Mouse (Mus musculus): ENCODE measurements around the gene Psd4. TPM values are rescaled to one million over a fixed set of nuclear protein-coding genes. Genes with fewer than 3 reads are reported as not detected.

The Psd4 gene
- polyA plus RNA-seq, 1 experiment: under 0.01 TPM

- no peak overlapping the region for H3ac ChIP-seq (ENCODE audit: control insufficient read depth, insufficient read length, low read depth)
- H3K4me3 ChIP-seq (ENCODE audit: insufficient read depth, poor library complexity, severe bottlenecking): no peak overlapping the region
- TF ChIP-seq MAX (IDR thresholded peaks at IDR 0.05) (no peak), FOSL1 (IDR thresholded peaks at IDR 0.05; ENCODE audit: insufficient read depth, low read length, poor library complexity, severe bottlenecking) (no peak), CEBPB (IDR thresholded peaks at IDR 0.05; ENCODE audit: low read depth) (no peak), MYOG (IDR thresholded peaks at IDR 0.05; ENCODE audit: control insufficient read depth, extremely low read depth, insufficient read length) (no peak), USF1 (IDR thresholded peaks at IDR 0.05; ENCODE audit: low read depth) (no peak), CTCF (IDR thresholded peaks at IDR 0.05; ENCODE audit: control insufficient read depth, insufficient read depth, insufficient read length) (no peak), MYOD1 (IDR thresholded peaks at IDR 0.05; ENCODE audit: control insufficient read depth, insufficient read length, low read depth) (no peak)
- H3K27me3 ChIP-seq (ENCODE audit: control insufficient read depth, insufficient read depth, insufficient read length): no peaks in the 10 kb centered on the region
- H3K79me3 ChIP-seq (ENCODE audit: low read depth): no peaks in the 10 kb centered on the region
- H3K36me3 ChIP-seq (ENCODE audit: control insufficient read depth, insufficient read depth): no peaks in the 10 kb centered on the region
- no peaks in the 10 kb centered on the region for H3K79me2 ChIP-seq (ENCODE audit: control insufficient read depth, insufficient read depth)
Observed at GRCm38 (mm10) chr2:24344619-24345018, 22.8 kb upstream of the Psd4 start.

- Histone ChIP-seq H3ac (ENCODE audit: control insufficient read depth, insufficient read length, low read depth) (no peak overlapping the region), H3K79me3 (ENCODE audit: low read depth) (no peaks in the 10 kb centered on the region), H3K27me3 (ENCODE audit: control insufficient read depth, insufficient read depth, insufficient read length) (no peaks in the 10 kb centered on the region), H3K4me3 (ENCODE audit: insufficient read depth, poor library complexity, severe bottlenecking) (no peak overlapping the region), H3K79me2 (ENCODE audit: control insufficient read depth, insufficient read depth) (no peaks in the 10 kb centered on the region), H3K36me3 (ENCODE audit: control insufficient read depth, insufficient read depth) (no peaks in the 10 kb centered on the region)
- no peak for TF ChIP-seq MYOG (IDR thresholded peaks at IDR 0.05; ENCODE audit: control insufficient read depth, extremely low read depth, insufficient read length)
- no peak for TF ChIP-seq CEBPB (IDR thresholded peaks at IDR 0.05; ENCODE audit: low read depth)
- no peak for TF ChIP-seq FOSL1 (IDR thresholded peaks at IDR 0.05; ENCODE audit: insufficient read depth, low read length, poor library complexity, severe bottlenecking)
- TF ChIP-seq CTCF (IDR thresholded peaks at IDR 0.05; ENCODE audit: control insufficient read depth, insufficient read depth, insufficient read length): no peak
- no peak for TF ChIP-seq MYOD1 (IDR thresholded peaks at IDR 0.05; ENCODE audit: control insufficient read depth, insufficient read length, low read depth)
- no peak for TF ChIP-seq MAX (IDR thresholded peaks at IDR 0.05)
- TF ChIP-seq USF1 (IDR thresholded peaks at IDR 0.05; ENCODE audit: low read depth): no peak
Observed at GRCm38 (mm10) chr2:24345056-24345455, 22.3 kb upstream of the Psd4 start.

GRCm38 (mm10) chr2:24347926-24348325, 19.5 kb upstream of the Psd4 start:
- TF ChIP-seq MYOG (IDR thresholded peaks at IDR 0.05; ENCODE audit: control insufficient read depth, extremely low read depth, insufficient read length) (no peak), FOSL1 (IDR thresholded peaks at IDR 0.05; ENCODE audit: insufficient read depth, low read length, poor library complexity, severe bottlenecking) (no peak), CTCF (IDR thresholded peaks at IDR 0.05; ENCODE audit: control insufficient read depth, insufficient read depth, insufficient read length) (no peak), MYOD1 (IDR thresholded peaks at IDR 0.05; ENCODE audit: control insufficient read depth, insufficient read length, low read depth) (no peak), CEBPB (IDR thresholded peaks at IDR 0.05; ENCODE audit: low read depth) (no peak), USF1 (IDR thresholded peaks at IDR 0.05; ENCODE audit: low read depth) (no peak), MAX (IDR thresholded peaks at IDR 0.05) (no peak)
- H3K79me2 ChIP-seq (ENCODE audit: control insufficient read depth, insufficient read depth): no peaks in the 10 kb centered on the region

GRCm38 (mm10) chr2:24351159-24351558, 16.2 kb upstream of the Psd4 start:
- H3K79me2 ChIP-seq (ENCODE audit: control insufficient read depth, insufficient read depth): no peaks in the 10 kb centered on the region
- no peak overlapping the region for H3ac ChIP-seq (ENCODE audit: control insufficient read depth, insufficient read length, low read depth)
- TF ChIP-seq FOSL1 (IDR thresholded peaks at IDR 0.05; ENCODE audit: insufficient read depth, low read length, poor library complexity, severe bottlenecking) (no peak), MYOD1 (IDR thresholded peaks at IDR 0.05; ENCODE audit: control insufficient read depth, insufficient read length, low read depth) (no peak), CTCF (IDR thresholded peaks at IDR 0.05; ENCODE audit: control insufficient read depth, insufficient read depth, insufficient read length) (no peak), MYOG (IDR thresholded peaks at IDR 0.05; ENCODE audit: control insufficient read depth, extremely low read depth, insufficient read length) (no peak), CEBPB (IDR thresholded peaks at IDR 0.05; ENCODE audit: low read depth) (no peak), USF1 (IDR thresholded peaks at IDR 0.05; ENCODE audit: low read depth) (no peak), MAX (IDR thresholded peaks at IDR 0.05) (no peak)
- no peaks in the 10 kb centered on the region for H3K79me3 ChIP-seq (ENCODE audit: low read depth)
- no peak overlapping the region for H3K4me3 ChIP-seq (ENCODE audit: insufficient read depth, poor library complexity, severe bottlenecking)
- H3K36me3 ChIP-seq (ENCODE audit: control insufficient read depth, insufficient read depth): no peaks in the 10 kb centered on the region
- no peaks in the 10 kb centered on the region for H3K27me3 ChIP-seq (ENCODE audit: control insufficient read depth, insufficient read depth, insufficient read length)

More at GRCm38 (mm10) chr2:24347926-24348325, 19.5 kb upstream of the Psd4 start:
- Histone ChIP-seq H3K4me3 (ENCODE audit: insufficient read depth, poor library complexity, severe bottlenecking) (no peak overlapping the region), H3K36me3 (ENCODE audit: control insufficient read depth, insufficient read depth) (no peaks in the 10 kb centered on the region), H3K79me3 (ENCODE audit: low read depth) (no peaks in the 10 kb centered on the region), H3ac (ENCODE audit: control insufficient read depth, insufficient read length, low read depth) (no peak overlapping the region), H3K27me3 (ENCODE audit: control insufficient read depth, insufficient read depth, insufficient read length) (no peaks in the 10 kb centered on the region)

- no peak overlapping the region for H3ac ChIP-seq (ENCODE audit: control insufficient read depth, insufficient read length, low read depth)
- H3K36me3 ChIP-seq (ENCODE audit: control insufficient read depth, insufficient read depth): no peaks in the 10 kb centered on the region
- no peak overlapping the region for H3K4me3 ChIP-seq (ENCODE audit: insufficient read depth, poor library complexity, severe bottlenecking)
- TF ChIP-seq CEBPB (IDR thresholded peaks at IDR 0.05; ENCODE audit: low read depth) (no peak), MYOD1 (IDR thresholded peaks at IDR 0.05; ENCODE audit: control insufficient read depth, insufficient read length, low read depth) (peak; percentile 62)
- H3K79me3 ChIP-seq (ENCODE audit: low read depth): no peaks in the 10 kb centered on the region
- H3K79me2 ChIP-seq (ENCODE audit: control insufficient read depth, insufficient read depth): no peaks in the 10 kb centered on the region
- H3K27me3 ChIP-seq (ENCODE audit: control insufficient read depth, insufficient read depth, insufficient read length): no peaks in the 10 kb centered on the region
Observed at GRCm38 (mm10) chr2:24353042-24353441, 14.3 kb upstream of the Psd4 start.

- TF ChIP-seq CEBPB (IDR thresholded peaks at IDR 0.05; ENCODE audit: low read depth) (no peak), USF1 (IDR thresholded peaks at IDR 0.05; ENCODE audit: low read depth) (no peak), MYOG (IDR thresholded peaks at IDR 0.05; ENCODE audit: control insufficient read depth, extremely low read depth, insufficient read length) (no peak), CTCF (IDR thresholded peaks at IDR 0.05; ENCODE audit: control insufficient read depth, insufficient read depth, insufficient read length) (no peak), FOSL1 (IDR thresholded peaks at IDR 0.05; ENCODE audit: insufficient read depth, low read length, poor library complexity, severe bottlenecking) (no peak), MYOD1 (IDR thresholded peaks at IDR 0.05; ENCODE audit: control insufficient read depth, insufficient read length, low read depth) (no peak), MAX (IDR thresholded peaks at IDR 0.05) (no peak)
- Histone ChIP-seq H3K4me3 (ENCODE audit: insufficient read depth, poor library complexity, severe bottlenecking) (no peak overlapping the region), H3K79me2 (ENCODE audit: control insufficient read depth, insufficient read depth) (no peaks in the 10 kb centered on the region), H3ac (ENCODE audit: control insufficient read depth, insufficient read length, low read depth) (no peak overlapping the region), H3K27me3 (ENCODE audit: control insufficient read depth, insufficient read depth, insufficient read length) (no peaks in the 10 kb centered on the region), H3K36me3 (ENCODE audit: control insufficient read depth, insufficient read depth) (no peaks in the 10 kb centered on the region), H3K79me3 (ENCODE audit: low read depth) (no peaks in the 10 kb centered on the region)
Observed at GRCm38 (mm10) chr2:24357642-24358041, 9.7 kb upstream of the Psd4 start.
